Mouse (Mus musculus): ENCODE results near the gene Fgf6.

Gene Fgf6

DNA sequence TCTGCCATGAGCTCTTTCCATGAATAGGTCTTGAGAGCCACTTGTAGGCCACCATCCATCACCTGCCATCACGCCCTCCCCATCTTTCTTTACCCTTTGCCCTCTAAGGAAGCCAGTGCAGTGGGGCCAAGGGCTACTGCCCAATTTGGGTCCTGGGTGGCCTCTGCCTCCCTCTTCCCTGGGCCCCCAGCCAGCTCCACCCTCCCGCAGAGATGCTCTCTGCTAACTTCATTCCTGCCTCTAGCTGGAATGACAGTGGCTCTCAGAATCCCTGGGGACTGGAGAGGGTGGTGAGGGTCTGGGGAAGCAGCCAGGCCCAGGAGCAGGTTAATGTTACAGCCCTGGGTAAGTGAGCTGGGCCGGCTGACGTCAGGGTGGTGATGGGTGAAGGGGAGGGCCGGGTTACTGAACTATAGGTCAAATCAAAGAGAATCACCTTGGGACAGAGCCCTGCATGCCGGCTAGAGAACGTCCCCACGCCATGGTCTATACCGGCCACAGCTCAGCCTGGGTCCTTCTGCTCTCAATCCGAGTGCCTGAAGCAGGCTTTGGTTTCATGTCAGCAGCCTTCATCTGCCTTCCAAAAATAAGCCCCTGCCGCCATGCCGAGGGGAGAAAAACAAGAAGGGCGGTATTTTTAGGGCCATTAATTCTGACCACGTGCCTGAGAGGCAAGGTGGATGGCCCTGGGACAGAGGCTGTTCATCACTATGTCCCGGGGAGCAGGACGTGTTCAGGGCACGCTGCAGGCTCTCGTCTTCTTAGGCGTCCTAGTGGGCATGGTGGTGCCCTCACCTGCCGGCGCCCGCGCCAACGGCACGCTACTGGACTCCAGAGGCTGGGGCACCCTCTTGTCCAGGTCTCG, at the start of gene Fgf6:
TSS of gene Fgf6 (plus strand) at position 681 of the 865 bp plus-strand sequence.
- in situ Hi-C loops (cut with MboI, MseI): no loop called here

DNA sequence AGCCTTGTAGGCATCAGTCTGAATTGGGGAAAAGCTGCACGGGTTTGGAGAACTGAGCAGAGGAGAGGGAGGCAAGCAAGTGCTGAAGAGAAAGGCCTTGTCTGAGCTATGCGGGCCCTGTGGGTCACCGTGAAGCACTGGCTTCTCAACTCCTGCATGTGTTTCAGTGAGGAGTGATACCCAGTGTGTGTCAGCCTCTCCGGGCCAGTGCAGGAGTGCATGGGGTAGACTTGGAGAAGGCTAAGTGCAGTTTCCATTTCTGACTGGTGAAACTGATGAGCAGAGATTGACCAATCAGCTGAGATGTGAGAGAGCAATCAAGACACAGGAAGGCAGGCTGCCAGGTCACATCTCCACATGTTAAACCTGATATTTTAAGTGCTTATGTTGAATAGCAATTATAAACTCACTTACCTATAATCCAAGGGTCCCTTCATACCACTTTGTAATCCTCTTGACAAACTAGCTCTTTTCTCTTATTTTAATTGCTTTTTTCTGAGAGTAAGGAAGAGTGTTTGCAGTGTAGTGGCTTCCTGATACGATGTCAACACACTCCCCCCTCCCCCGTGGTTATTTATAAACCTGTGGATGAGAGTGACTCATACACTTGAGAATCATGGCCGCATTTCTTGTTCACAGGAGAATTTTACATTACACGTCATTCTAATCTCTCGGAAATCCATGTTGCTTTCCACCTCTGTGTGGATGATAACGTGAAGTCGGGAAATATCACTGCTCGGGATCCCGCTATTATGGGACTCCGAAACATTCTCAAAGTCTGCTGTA, 49.0 kb upstream of the Fgf6 start:
- in situ Hi-C loops (cut with MboI, MseI): no loop called here

DNA sequence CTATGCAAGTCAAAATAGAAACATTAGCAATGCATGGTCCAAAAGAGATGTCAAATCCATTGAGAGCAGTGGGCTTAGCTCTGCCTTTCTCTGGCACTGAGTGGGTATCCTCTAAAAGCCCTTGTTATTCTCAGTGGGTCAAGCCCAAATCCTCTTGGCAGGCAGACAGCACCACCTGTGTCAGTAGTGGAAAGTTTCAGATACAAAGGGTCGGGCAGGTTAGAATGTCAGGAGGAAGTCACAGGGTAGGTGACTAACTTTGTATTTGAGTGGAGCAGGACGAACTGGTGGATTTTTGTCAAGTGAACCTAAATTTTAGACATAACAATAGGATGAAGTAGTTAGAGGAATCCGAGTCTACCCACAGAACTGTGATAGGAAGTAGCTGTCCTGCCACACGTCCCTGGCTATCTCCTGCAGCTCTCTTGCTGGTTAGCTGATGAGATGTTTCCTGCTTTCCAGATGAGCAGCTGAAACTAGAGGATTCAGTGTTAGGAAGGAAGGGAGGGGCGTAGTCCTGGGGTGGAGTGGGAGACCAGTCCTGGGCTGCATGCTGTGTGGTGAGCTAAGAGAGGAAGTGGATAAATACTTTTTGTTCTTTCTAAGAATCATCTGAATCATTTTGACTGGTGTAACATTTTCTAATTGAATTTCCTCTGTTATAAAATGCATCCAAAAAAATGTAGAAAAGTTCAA, 33.7 kb upstream of the Fgf6 start:
- in situ Hi-C loops (cut with MboI, MseI): no loop called here

DNA sequence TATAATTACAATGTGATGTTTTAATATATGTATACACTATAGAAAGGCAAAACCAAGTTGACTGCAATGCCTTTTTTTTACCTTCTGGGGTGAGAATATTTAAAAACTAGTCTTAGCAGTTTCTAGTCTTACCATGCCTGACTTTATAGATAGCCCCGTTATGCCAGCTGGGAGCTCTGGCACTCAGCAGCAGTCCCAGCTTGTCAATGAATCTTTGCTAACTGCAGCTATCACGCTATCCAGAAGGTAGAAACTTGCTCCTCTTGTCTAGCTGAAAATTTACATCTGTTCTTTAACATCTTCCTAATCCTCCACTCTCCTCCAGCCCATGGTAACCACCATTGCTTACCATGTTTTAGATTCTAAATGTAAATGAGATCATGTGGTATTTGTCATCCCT, 21.7 kb upstream of the Fgf6 start:
- in situ Hi-C loops (cut with MboI, MseI): no loop called here

DNA sequence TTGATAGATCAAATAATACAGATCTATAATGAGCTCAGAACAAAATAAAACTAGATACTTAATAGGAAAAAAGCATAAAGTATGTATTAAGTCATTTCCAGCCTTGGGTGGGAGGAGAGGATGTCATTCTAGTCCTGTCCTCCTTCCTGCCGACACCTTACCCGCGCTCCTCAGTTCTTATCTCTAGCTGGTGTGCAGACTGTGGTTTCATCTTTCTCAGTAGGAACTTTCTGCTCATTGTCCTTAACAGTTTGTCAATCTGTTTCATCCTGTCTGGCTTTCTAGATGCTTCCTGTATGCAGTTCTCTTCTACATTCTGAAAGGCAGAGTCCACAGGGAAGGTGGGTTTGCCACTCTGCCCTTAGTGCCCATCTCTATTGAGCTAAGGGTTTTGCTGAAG, 19.9 kb upstream of the Fgf6 start:
- in situ Hi-C loops (cut with MboI, MseI): no loop called here

DNA sequence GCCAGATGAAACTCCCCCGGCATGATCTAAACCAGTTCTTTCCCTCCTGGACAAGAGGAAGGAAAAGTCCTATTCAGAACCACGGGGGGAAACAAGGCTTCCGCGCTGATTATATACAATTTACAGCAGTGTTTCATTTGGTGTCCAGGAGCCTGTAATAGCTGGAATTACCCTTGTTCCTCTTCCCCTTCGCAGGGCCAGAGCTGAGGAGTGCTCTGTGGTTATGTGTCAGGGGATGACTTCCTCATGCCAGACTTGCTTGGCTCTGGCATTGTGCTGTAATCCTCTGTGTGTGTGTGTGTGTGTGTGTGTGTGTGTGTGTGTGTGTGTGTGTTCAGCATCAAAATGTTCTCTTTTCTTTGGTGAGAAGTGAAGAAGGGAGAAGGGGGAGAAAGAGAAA, 19.0 kb upstream of the Fgf6 start:
- in situ Hi-C loops (cut with MboI, MseI): no loop called here

DNA sequence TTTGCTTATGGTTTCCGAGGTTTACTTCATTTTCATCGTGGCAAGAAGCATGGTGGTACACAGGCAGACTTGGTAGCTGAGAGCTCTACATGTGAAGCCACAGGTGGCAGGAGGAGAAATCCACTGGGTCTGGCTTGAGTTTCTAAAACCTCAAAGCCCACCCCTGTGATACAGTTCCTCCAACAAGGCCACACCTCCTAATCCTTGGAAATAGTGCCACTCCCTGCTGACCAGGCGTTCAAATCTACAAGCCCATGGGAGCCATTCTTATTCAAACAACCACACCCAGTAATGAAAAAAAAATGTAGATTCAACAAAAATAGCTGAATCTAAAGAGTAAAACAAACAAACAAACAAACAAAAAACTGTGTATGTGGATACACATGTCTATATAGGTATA, 9.7 kb upstream of the Fgf6 start:
- in situ Hi-C loops (cut with MboI, MseI): no loop called here

DNA sequence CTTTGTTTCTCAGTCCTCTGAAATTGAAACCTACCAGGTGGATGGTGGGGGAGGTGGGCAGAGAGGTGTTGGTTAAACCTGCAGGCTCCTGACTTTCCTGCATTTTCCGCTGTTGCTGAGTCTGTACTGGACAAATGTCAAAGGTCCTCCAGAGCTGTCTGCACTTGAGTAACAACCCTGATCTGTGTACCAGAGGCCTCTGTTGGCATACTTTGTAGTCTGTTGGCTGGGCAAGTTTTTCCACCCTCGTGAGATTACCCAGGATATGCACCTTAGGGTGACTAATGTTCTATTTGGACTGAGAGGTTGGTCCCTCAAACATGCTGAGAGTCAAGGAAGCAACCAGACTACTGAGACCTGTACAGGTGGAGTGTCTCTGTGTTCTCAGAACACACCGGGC, 8.8 kb upstream of the Fgf6 start:
- in situ Hi-C loops (cut with MboI, MseI): no loop called here

DNA sequence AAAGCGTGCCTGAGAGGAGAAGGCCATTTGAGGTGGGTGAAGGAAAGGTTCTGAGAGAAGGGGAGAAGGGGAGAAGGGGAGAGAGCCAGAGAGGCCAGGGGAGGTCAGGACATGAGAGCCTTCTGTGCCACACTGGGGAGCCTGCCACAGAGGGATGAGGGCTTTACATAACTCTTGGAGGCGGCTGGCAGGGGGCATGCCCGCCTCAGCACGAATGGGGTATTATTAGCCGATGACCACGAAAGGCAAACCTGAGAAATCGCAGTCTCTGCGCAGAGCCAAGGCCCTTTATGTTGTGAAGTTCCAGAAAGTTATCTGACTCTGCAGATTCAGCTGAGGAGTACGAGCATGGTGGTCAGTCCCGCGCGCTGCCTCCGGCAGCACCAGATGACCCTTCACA, 5.4 kb upstream of the Fgf6 start:
- in situ Hi-C loops (cut with MboI, MseI): no loop called here

DNA sequence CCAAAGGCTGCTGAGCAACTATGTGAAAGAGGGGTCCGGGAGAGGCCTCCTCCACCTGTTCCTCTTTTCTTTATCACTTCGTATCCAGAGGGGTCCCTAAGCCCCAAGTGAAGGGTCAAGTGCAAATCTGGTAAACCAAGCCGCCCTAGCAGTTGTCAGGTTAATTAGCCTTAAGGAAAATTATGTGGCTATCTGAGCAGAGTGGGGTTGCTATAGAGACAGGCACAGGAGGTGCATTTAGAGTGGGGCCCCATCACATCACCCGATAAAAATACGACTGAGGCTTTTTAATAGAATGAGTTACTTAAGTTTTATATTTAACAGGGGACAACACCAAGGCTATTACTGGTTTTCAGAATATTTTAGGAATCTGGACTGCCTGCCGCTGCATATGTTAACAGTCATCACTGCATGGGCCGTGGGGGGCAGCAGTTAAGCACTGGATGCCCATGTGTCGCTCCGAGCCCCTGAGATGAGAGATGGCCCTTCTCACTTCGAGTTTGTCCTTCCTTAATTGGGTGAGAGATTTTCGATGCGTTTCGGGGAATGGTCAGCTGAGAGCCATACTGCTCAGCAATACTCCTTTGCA, 3.3 kb upstream of the Fgf6 start:
- in situ Hi-C loops (cut with MboI, MseI): no loop called here

DNA sequence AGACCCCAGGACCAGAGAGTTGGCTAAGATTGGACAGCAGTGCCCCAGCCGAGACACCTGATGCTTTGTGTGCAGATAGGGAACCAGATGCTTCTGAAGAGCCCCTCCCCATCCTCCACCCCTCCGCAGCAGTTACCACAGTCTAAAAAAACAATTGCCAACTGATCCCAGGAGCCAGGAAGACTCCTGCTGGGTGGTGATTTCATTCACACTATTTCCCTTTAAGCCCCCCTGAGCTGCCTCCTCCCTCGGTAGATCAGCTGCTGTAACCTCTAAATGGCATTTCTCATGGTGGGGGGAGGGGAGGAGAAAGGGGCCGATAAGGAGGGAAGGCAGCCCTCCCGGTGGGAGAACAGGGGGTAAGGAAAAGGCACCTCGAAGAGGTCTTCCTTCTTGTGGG, 3.9 kb downstream of the Fgf6 start:
- in situ Hi-C loops (cut with MboI, MseI): no loop called here

DNA sequence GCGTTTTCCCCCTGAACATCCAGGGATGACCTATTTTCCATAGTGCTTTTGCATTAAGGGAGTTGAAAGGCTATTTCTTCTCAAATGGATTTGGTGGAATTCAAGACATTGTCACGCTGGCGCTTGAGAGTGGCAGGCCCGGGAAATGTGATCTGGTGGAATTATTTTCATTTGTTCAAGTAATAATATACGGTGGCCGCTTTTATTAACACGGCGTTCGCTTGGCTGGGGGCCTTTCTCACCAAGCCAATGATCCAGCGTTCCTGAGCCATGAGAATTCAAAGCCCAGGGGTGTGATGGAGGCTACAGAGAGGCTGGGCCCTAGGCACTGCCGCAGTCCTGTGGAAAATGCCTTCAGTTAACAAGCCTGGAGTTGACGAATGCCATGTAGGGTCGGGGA, 5.0 kb downstream of the Fgf6 start:
- in situ Hi-C loops (cut with MboI, MseI): no loop called here

DNA sequence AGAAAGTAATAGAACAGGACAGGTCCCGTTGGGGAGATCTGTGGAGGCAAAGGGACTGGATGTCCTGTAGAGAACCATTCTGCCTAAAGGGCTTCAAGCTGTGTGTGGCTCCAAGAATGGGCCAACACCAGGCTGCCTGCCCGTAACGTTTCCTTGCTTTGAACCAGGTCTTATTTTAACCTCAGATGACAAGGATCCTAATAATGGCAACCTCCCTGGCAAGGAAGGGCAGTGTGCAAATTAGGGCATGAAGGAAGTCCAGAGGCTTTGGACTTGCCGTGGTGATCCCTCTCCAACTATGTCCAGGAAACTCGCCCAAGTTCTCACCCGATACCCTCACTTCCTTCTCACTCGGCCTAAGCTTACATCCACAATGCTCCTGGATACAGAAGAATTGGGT, 9.4 kb downstream of the Fgf6 start:
- in situ Hi-C loops (cut with MboI, MseI): no loop called here

DNA sequence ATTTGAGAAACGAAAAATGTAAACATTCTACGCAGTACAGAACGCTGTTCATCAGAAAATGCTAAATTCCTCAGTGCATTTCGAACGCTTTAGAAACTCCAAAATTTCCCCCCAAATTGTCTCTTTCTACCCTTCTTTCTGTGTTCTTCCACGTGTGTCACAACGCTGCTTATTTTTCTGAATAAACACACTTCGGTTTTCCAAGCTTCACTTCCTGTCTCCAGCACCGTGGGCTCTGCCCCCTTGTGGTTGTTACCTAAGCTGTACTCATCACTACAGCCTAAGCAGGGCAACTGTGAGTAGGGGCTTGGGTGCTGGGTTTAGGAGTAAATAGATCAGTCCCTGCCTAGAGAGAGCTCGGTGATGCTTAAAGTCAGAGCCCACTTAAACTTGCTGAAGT, 19.4 kb downstream of the Fgf6 start:
- in situ Hi-C loops (cut with MboI, MseI): no loop called here

DNA sequence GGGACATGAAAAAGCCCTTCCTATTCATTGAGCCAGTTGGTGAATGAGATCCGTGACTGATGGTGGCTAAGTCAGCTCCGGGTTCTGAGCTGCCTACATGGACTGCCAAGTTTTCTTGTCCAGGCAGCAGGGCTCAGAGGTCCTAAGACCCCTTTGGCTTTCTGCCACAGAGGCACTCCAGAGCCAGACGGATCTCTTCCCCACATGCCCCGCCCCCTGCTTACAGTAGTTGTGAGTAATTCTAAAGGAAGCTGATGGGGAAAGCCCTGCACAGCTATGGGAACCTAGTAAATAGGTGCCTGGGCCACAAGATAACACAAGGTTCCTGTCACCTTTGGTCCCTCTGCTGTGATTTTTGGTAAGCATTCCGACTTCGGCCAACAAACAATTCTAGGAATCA, 29.5 kb downstream of the Fgf6 start:
- in situ Hi-C loops (cut with MboI, MseI): no loop called here

DNA sequence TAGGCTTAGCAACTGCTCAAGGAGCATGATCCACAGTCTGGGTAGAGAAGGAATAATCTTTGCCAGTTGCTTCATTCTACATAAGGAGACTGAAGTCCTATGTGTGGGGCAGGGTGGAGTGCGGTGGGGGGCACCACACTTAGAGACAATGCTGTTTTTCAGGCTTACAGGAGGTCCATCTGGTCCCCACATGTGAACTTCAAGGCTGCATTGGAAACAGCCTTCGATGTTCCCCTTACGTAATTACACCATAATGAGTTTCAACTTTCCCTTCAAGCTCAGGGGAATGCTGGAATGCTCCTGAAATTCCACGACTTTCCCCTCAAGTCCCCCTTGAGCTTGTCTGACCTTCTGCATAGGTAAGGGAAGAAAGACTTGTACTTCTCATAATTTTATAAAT, 35.5 kb downstream of the Fgf6 start:
- in situ Hi-C loops (cut with MboI, MseI): no loop called here

DNA sequence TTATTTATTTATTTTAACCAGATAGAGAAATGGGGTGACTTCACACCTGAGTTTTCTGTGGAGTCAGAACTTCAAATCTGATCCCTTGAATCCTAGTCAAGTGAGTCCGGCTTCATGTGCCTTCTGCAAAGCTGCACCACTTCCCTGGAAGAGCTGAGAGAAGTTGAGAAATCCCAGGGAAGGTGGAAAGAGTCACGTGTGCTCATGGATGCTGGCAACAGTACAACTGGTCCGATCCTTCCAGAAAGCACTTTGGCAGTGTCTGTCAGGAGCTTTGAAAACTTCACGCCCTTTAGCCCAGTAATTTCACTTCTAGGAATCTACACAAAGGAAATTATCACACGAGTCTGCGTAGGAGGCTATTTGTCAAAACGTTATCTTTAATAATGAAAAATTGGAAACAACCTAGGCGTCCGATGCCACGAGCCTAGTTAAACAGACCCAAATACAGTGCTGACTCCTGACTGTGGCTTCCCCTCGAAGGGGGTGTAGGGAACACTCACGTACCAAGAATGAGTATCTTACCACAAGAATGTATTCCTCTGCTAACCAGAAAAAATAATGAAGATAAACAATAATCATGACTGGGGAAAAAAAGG, 41.7 kb downstream of the Fgf6 start:
- in situ Hi-C loops (cut with MboI, MseI): no loop called here

DNA sequence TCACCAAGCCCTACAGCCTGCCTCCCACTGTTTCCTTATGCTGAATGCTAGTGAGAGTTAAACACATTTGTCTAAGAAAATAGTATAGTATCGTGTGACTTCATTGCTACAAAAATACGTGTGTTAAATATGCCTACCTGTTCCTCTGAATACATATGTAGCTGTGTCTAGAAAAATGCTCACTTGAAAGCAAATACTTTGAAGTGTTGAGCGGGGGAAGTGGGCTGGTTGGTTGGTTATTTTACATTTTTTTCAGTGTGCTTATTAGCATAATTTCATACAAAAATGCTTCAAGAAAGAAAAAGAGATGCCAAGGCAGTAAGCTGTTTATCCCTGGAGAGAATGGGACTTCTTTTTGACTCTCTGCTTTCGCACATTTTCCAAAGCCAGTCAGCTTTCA, 44.6 kb downstream of the Fgf6 start:
- in situ Hi-C loops (cut with MboI, MseI): no loop called here

DNA sequence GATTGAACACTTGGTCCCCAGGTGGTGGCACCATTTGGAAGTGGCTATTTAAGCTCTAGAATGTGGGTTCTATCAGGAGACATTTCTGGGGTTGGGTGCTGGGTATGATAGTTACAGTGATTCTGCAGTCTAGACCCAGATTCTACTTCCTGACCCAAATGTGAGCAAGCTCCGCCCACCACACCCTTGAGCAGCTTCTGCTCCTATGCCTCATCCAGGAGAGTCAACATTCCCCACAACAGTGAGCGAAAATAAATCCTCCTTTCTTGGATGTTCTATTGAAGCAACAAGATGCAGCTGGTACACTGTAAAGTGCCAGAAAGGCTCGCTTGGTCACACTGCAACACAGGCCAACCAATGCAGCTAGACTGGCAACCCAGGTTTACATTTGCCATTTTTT, 48.5 kb downstream of the Fgf6 start:
- in situ Hi-C loops (cut with MboI, MseI): no loop called here

DNA sequence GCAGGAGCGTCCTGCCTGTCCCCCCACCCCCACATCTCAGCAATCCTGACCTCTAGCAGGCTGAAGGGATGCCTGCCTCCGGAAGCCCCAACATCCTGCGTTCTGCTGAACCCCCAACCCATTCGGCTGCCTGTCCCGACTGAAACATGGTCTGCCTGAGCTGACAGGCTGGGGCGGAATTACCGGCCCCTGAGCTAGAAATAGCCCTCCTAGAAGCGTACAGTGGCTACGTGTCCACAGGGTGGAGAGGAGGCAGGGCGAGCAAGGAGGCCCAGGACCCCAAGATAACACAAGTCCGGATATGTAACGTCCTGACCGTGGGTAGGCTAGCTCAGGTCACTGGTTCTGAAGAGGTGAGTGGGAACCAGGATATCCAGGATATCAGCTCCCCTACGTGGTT, 49.4 kb downstream of the Fgf6 start:
- in situ Hi-C loops (cut with MboI, MseI): no loop called here

DNA sequence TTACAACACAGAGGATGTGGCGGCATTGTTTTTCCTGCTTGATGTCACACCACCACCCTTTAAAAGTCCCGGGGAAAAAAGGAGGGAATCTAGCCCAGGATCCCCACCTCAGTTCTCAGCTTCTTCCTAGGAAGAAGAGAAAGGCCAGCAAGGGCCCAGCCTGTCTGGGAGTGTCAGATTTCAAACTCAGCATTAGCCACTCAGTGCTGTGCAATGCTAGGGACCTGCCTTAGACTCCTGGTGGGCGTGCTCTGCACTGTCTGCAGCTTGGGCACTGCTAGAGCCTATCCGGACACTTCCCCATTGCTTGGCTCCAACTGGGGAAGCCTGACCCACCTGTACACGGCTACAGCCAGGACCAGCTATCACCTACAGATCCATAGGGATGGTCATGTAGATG, 57.4 kb downstream of the Fgf6 start, which contains the start of gene Fgf23:
TSS of gene Fgf23 (plus strand) at position 86 of the 400 bp plus-strand sequence.
- in situ Hi-C loops (cut with MboI, MseI): no loop called here

Measured in T-helper 17 cell (primary cell).